Mouse (Mus musculus) heart, postnatal 0 days (tissue): ENCODE measurements around the gene Fndc8. TPM values are rescaled to one million over a fixed set of nuclear protein-coding genes. Genes with fewer than 3 reads are reported as not detected.
A peak's percentile ranks its signal among the peaks of the same experiment; 100 is the strongest.

Experiments
- ATAC-seq: fragments of 200-750 bp; cut with Nextera tagmentation; 2 replicates; pipeline ENCODE4 v1.8.0; 2017; ENCODE audit warnings: low read depth, moderate number of reproducible peaks, moderate library complexity; ENCODE audit not compliant: insufficient read depth
- DNase-seq: peaks from one replicate; pipeline ENCODE4 v3.0.0-alpha.2; 2016; ENCODE audit warnings: low spot score
- H3K27ac ChIP-seq: fragments of 300-500 bp; sonication (generic); 2 replicates; pipeline ENCODE4 v1.5.1; 2014; ENCODE audit warnings: low read depth, mild to moderate bottlenecking
- H3K27me3 ChIP-seq: fragments of 300-500 bp; sonication (generic); 2 replicates; pipeline ENCODE4 v1.6.1; 2014; ENCODE audit warnings: low read length, mixed read lengths; ENCODE audit not compliant: control insufficient read depth, insufficient read depth
- H3K36me3 ChIP-seq: fragments of 300-500 bp; sonication (generic); replicated peaks from 2 replicates; pipeline ENCODE4 v1.6.1; 2014; ENCODE audit warnings: low read length, mixed read lengths; ENCODE audit not compliant: control insufficient read depth, insufficient read depth
- H3K4me1 ChIP-seq: fragments of 300-500 bp; sonication (generic); 2 replicates; pipeline ENCODE4 v1.6.1; 2014; ENCODE audit warnings: antibody characterized with exemption; ENCODE audit not compliant: control insufficient read depth, insufficient read depth
- H3K4me2 ChIP-seq: fragments of 300-500 bp; sonication (generic); 2 replicates; pipeline ENCODE4 v1.6.1; 2014; ENCODE audit warnings: low read depth, mild to moderate bottlenecking, low read length, moderate library complexity
- H3K4me3 ChIP-seq: fragments of 300-500 bp; sonication (generic); 2 replicates; pipeline ENCODE4 v1.5.1; 2014; ENCODE audit warnings: low read depth, low read length
- H3K9ac ChIP-seq: fragments of 300-500 bp; sonication (generic); replicated peaks from 2 replicates; pipeline ENCODE4 v1.6.1; 2014; ENCODE audit warnings: low read depth, low read length, mixed read lengths
- H3K9me3 ChIP-seq: fragments of 300-500 bp; sonication (generic); replicated peaks from 2 replicates; pipeline ENCODE4 v1.6.1; 2016; ENCODE audit warnings: low read length; ENCODE audit not compliant: control insufficient read depth
- CTCF ChIP-seq: IDR thresholded peaks from 2 replicates; pipeline ENCODE4 v1.5.1; 2016; ENCODE audit warnings: antibody characterized with exemption, control low read depth, low read depth
- EP300 ChIP-seq: IDR thresholded peaks from 2 replicates; pipeline ENCODE4 v1.6.1; 2016; ENCODE audit warnings: antibody characterized with exemption, low read depth
- WGBS: fragments of 180-500 bp; shearing (Covaris S2); extraction: QIAGEN DNeasy Blood & Tissue Kit; methylation state at CpG from one replicate; pipeline ENCODE4 v1.1.7; 2014; 5-methylcytosine and 5-hydroxymethylcytosine counted together
- polyA plus RNA-seq: library from polyadenylated mRNA; unstranded; fragments of >200 nt; fragmentation: Nextera tagmentation; extraction: Ambion mirVana; gene quantifications from 2 replicates; pipeline ENCODE4 v1.2.1, GENCODE M21; 2015
- total RNA-seq: library from RNA; depleted of rRNA; stranded (reverse); fragments of >200 nt; gene quantifications from 2 replicates; pipeline ENCODE4 v1.2.3, GENCODE M21; 2014; ENCODE audit warnings: low replicate concordance

Fndc8 gene
- total and polyA plus RNA-seq, 2 experiments from 2014 or later, result 0.12 TPM; not detected in 1

DNA sequence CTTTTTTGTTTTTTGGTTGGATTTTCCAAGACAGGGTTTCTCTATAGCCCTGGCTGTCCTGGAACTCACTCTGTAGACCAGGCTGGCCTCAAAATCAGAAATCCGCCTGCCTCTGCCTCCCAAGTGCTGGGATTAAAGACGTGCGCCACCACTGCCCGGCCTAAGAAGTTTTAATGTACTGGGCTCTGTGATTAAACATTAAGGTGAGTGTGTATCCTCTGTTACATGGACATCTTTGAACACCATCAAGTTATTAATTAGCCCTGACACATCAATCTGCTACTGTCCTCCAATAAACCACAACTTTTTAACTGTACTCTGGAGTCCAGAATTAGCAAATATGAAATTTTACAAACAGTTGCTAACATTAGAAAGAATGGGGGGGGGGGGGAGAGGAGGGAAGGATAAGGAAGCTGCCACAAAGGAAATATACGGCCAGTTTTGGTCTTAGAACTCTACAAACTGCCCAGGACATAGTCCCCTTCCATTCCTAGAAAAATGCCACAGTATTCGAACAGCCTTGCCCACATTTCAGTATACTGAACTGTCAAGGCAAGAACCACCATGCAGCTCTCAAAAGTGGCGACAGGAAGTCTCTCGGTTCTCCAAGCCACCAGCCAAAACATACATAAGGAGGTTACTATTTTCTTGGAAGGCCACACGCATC is 22.3 kb upstream of the Fndc8 start:
- Histone ChIP-seq H3K27me3 (no peaks in the 10 kb centered on the region), H3K27ac (peak overlapping the region; percentile 72; the same call in 1 of the 2 replicates), H3K9ac (no peak overlapping the region), H3K4me2 (peak overlapping the region; percentile 87), H3K4me3 (peak overlapping the region; percentile 91), H3K9me3 (no peaks in the 10 kb centered on the region), H3K4me1 (no peaks in the 10 kb centered on the region; the same call in 1 of the 2 replicates), H3K36me3 (no peaks in the 10 kb centered on the region)
- 67% methylated on average over 9 of the region's 9 CpGs for WGBS
- ATAC-seq (no peak), DNase-seq (peak; percentile 72)
- TF ChIP-seq CTCF (no peak), EP300 (no peak)

- H3K27ac ChIP-seq, result peak overlapping the region; percentile 72
- DNase-seq, result peak; percentile 42
- 4% methylated on average over 36 of the region's 36 CpGs for WGBS
- no peaks in the 10 kb centered on the region for H3K36me3 ChIP-seq
- H3K4me2 ChIP-seq, result peak overlapping the region; percentile 87
- TF ChIP-seq CTCF (no peak), EP300 (no peak)
- peak overlapping the region; percentile 91 for H3K4me3 ChIP-seq
- H3K9me3 ChIP-seq, result no peaks in the 10 kb centered on the region
- peak; percentile 27 for ATAC-seq
- peak overlapping the region; percentile 75 for H3K9ac ChIP-seq
- H3K4me1 ChIP-seq, result no peaks in the 10 kb centered on the region; the same call in 1 of the 2 replicates
- no peaks in the 10 kb centered on the region for H3K27me3 ChIP-seq
These were observed 21.5 kb upstream of the Fndc8 start for GRCm38 (mm10) chr11:82870173-82871030.

DNA sequence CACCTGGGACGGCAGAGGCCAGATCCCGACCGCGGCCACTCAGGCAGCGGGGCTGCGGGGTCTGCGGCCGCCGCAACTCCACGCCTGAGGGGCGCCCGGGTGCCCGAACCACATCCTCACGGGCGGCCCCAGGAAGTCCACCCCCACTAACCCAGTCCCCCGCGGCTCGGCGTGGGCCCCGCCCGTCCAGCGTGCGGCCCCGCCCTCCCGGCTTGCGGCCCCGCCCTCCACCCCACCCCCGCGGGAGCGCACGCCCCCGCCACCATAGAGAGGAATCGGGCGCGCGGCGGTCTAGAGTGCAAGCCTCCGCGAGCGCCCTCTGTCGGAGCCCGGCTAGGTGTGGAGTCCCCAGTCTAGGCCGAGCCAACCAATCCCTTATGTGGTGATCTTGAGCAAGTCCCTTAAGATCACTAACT is 20.9 kb upstream of the Fndc8 start, which contains the start of gene Rffl:
Gene Rffl (minus strand): TSS at position 180 of the 416 bp plus-strand sequence.
- DNase-seq, result peak; percentile 89
- Histone ChIP-seq H3K9ac (peak within 1 kb of the TSS; percentile 75), H3K4me2 (peak within 1 kb of the TSS; percentile 87), H3K36me3 (no peaks in the 10 kb centered on the region), H3K4me3 (peak within 1 kb of the TSS; percentile 91), H3K9me3 (no peaks in the 10 kb centered on the region), H3K4me1 (no peaks in the 10 kb centered on the region; the same call in 1 of the 2 replicates), H3K27me3 (no peaks in the 10 kb centered on the region), H3K27ac (peak within 1 kb of the TSS; percentile 72)
- WGBS, result under 1% methylated on average over 33 of the region's 43 CpGs
- peak; percentile 96 for ATAC-seq
- TF ChIP-seq CTCF (peak; percentile 74), EP300 (no peak)

DNA sequence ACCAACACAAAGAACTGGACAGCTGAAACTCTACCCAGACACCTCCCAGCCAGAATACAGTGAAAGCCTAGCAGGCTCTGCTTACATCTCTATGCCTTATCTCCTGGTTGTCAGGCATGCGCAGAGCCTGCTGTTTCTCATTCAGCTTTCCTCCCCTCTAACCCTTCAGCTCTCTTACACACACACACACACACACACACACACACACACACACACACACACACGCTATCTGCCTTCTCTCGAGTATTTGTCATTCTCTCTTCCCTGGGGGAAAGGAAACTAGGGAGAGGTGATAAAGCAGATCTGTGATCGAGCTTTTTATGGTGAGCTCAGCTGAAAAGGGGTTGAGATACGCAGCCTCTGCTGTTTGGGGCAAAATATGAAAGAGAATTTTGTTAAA is 17.0 kb upstream of the Fndc8 start:
- no peaks in the 10 kb centered on the region for H3K27me3 ChIP-seq
- ATAC-seq (no peak), DNase-seq (no peak)
- 0 out of 2 replicates have a peak, but pooled peaks cover 9% of the 10 kb centered on the region for H3K36me3 ChIP-seq
- no peak overlapping the region for H3K9ac ChIP-seq
- TF ChIP-seq CTCF, result no peak
- no peak for TF ChIP-seq EP300
- H3K4me1 ChIP-seq, result no peaks in the 10 kb centered on the region; the same call in 1 of the 2 replicates
- no peaks in the 10 kb centered on the region for H3K9me3 ChIP-seq
- WGBS, result 15% methylated on average over 5 of the region's 5 CpGs
- no peak overlapping the region for H3K4me3 ChIP-seq
- no peak overlapping the region for H3K4me2 ChIP-seq
- H3K27ac ChIP-seq, result no peak overlapping the region

GRCm38 (mm10) chr11:82875631-82876030 is 16.3 kb upstream of the Fndc8 start:
- TF ChIP-seq EP300 (no peak), CTCF (no peak)

More at GRCm38 (mm10) chr11:82875631-82876030, 16.3 kb upstream of the Fndc8 start:
- Histone ChIP-seq H3K9me3 (no peaks in the 10 kb centered on the region), H3K4me1 (no peaks in the 10 kb centered on the region), H3K9ac (no peak overlapping the region), H3K27ac (no peak overlapping the region), H3K36me3 (peaks cover 9% of the 10 kb centered on the region; the same call in 1 of the 2 replicates), H3K27me3 (no peaks in the 10 kb centered on the region), H3K4me3 (no peak overlapping the region), H3K4me2 (no peak overlapping the region)
- ATAC-seq, result no peak
- WGBS, result 96% methylated on average over 5 of the region's 5 CpGs
- DNase-seq, result no peak
